ENCODE assay signal across 11 mouse cellular contexts in the genomic region with DNA sequence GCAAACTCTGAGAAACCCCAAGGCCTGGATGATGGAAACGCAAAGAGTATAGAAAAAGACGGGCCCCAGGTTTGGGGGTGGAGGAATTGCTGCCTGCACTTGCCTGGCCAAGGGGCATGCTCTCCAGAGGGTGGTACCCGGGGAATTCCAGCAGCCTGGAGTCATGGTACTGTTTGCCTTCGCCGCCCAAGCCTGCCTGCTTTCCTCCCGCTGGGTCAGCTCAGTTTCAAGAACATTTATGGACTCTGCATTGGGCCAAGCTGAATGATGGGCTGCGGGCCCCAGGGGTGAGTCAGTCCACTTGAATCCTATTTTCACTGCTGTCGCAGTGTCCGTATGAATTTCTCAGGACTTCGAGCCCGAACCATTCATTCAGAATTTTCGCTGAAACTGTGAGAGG. TPM values are rescaled to one million over a fixed set of nuclear protein-coding genes. Genes with fewer than 3 reads are reported as not detected.
DNase-seq lines count a peak whose midpoint lies in the region; ATAC-seq and TF ChIP-seq lines count a peak whose summit lies in the region.
"Had no signal": no experiment of that assay in that cellular context is flagged by ENCODE, and none has a peak within 500 bp of the region (broad histone marks: within the 10 kb centered on the region; RNA-seq: fewer than 3 reads in every experiment).

No protein-coding gene starts in this region.

- H3K27me3 ChIP-seq in heart, embryonic 13.5 days (replicated peaks) = no peaks in the 10 kb centered on the region
- H3K27me3 ChIP-seq in lung, embryonic 15.5 days = peaks cover 4% of the 10 kb centered on the region; the same call in 1 of the 2 replicates
- peaks cover 34% of the 10 kb centered on the region for H3K27me3 ChIP-seq in embryonic facial prominence, embryonic 14.5 days (replicated peaks; ENCODE audit: control insufficient read depth, insufficient read depth, low read length)
- H3K27me3 ChIP-seq in limb, embryonic 13.5 days = peaks cover 58% of the 10 kb centered on the region

- peaks cover 7% of the 10 kb centered on the region; the same call in 1 of the 2 replicates for H3K9me3 ChIP-seq in heart, embryonic 13.5 days
- H3K9me3 ChIP-seq in lung, embryonic 15.5 days = no peaks in the 10 kb centered on the region
- H3K9me3 ChIP-seq in embryonic facial prominence, embryonic 14.5 days (ENCODE audit: control insufficient read depth, low read length) = 0 out of 2 replicates have a peak, but pooled peaks cover 5% of the 10 kb centered on the region
- no peaks in the 10 kb centered on the region for H3K9me3 ChIP-seq in limb, embryonic 13.5 days

- peak overlapping the region; percentile 74 for H3K9ac ChIP-seq in heart, embryonic 13.5 days
- H3K9ac ChIP-seq in lung, embryonic 15.5 days = no peak overlapping the region
- H3K9ac ChIP-seq in embryonic facial prominence, embryonic 14.5 days (ENCODE audit: low read depth, low read length) = 0 out of 2 replicates have a peak overlapping the region, but pooled peaks have one; percentile 59
- no peak overlapping the region for H3K9ac ChIP-seq in limb, embryonic 13.5 days

- peaks cover 70% of the 10 kb centered on the region for H3K4me1 ChIP-seq in heart, embryonic 13.5 days
- peaks cover 28% of the 10 kb centered on the region for H3K4me1 ChIP-seq in lung, embryonic 15.5 days
- peaks cover 12% of the 10 kb centered on the region for H3K4me1 ChIP-seq in lung, adult 2 months (ENCODE audit: control insufficient read depth, insufficient read depth, low read length)
- peaks cover 4% of the 10 kb centered on the region; the same call in 1 of the 2 replicates for H3K4me1 ChIP-seq in embryonic facial prominence, embryonic 14.5 days (ENCODE audit: control insufficient read depth, insufficient read depth, low read length)
- H3K4me1 ChIP-seq in limb, embryonic 13.5 days = peaks cover 17% of the 10 kb centered on the region

- H3K36me3 ChIP-seq in heart, embryonic 13.5 days = peaks cover 23% of the 10 kb centered on the region
- H3K36me3 ChIP-seq in lung, embryonic 15.5 days = no peaks in the 10 kb centered on the region
- no peaks in the 10 kb centered on the region for H3K36me3 ChIP-seq in embryonic facial prominence, embryonic 14.5 days (ENCODE audit: control insufficient read depth, insufficient read depth, low read length)
- no peaks in the 10 kb centered on the region for H3K36me3 ChIP-seq in limb, embryonic 13.5 days

- H3K4me2 ChIP-seq in heart, embryonic 13.5 days = peak overlapping the region; percentile 85
- peak overlapping the region; percentile 97 for H3K4me2 ChIP-seq in lung, embryonic 15.5 days
- H3K4me2 ChIP-seq in embryonic facial prominence, embryonic 14.5 days (ENCODE audit: low read depth, low read length) = no peak overlapping the region
- peak overlapping the region; percentile 99 for H3K4me2 ChIP-seq in limb, embryonic 13.5 days (replicated peaks)

- no peak for TF ChIP-seq POLR2A in lung, adult 2 months (IDR thresholded peaks at IDR 0.05; ENCODE audit: borderline replicate concordance, extremely low read depth, low read depth, low read length)

- peak overlapping the region; percentile 87 for H3K4me3 ChIP-seq in heart, embryonic 13.5 days
- H3K4me3 ChIP-seq in lung, embryonic 15.5 days = no peak overlapping the region; the same call in 1 of the 2 replicates
- H3K4me3 ChIP-seq in lung, adult 2 months (replicated peaks; ENCODE audit: extremely low read depth, low read depth, low read length) = no peak overlapping the region
- H3K4me3 ChIP-seq in embryonic facial prominence, embryonic 14.5 days (ENCODE audit: low read depth, low read length) = no peak overlapping the region
- H3K4me3 ChIP-seq in limb, embryonic 13.5 days = no peak overlapping the region; the same call in 1 of the 2 replicates
- H3K4me3 ChIP-seq: erythroblast, embryonic 14.5 days had no signal

- no peak for DNase-seq in heart, postnatal 4 days
- no peak for DNase-seq in lung, adult 2 months
- DNase-seq in embryonic facial prominence, embryonic 14.5 days (ENCODE audit: low spot score) = no peak
- no peak for DNase-seq in right cerebral cortex, adult 2 months (ENCODE audit: low spot score in 2 of 2)
- DNase-seq in thymus, adult 18-20 months = no peak

- 68% methylated on average over 12 of the region's 12 CpGs for WGBS in heart, embryonic 13.5 days
- WGBS in lung, embryonic 15.5 days = 56% methylated on average over 12 of the region's 12 CpGs
- 73% methylated on average over 12 of the region's 12 CpGs for WGBS in lung, adult 2 months
- 61% methylated on average over 12 of the region's 12 CpGs for WGBS in embryonic facial prominence, embryonic 14.5 days
- WGBS in limb, embryonic 13.5 days = 71% methylated on average over 12 of the region's 12 CpGs

- ATAC-seq in heart, embryonic 13.5 days (ENCODE audit: extremely low read depth, insufficient number of reproducible peaks, low FRiP score, low TSS enrichment) = no peak
- ATAC-seq in lung, embryonic 15.5 days (ENCODE audit: borderline replicate concordance, extremely low read depth, low FRiP score, low TSS enrichment) = no peak
- no peak for ATAC-seq in embryonic facial prominence, embryonic 14.5 days (ENCODE audit: low read depth)
- ATAC-seq in limb, embryonic 13.5 days (ENCODE audit: low FRiP score, low read depth) = no peak

- H3K27ac ChIP-seq in heart, embryonic 13.5 days (replicated peaks) = peak overlapping the region; percentile 84
- no peak overlapping the region for H3K27ac ChIP-seq in lung, embryonic 15.5 days
- no peak overlapping the region for H3K27ac ChIP-seq in embryonic facial prominence, embryonic 14.5 days (replicated peaks; ENCODE audit: low read depth, low read length)
- H3K27ac ChIP-seq in limb, embryonic 13.5 days = no peak overlapping the region
- H3K27ac ChIP-seq: macrophage had no signal

- no peak for TF ChIP-seq CTCF in lung, adult 2 months (IDR thresholded peaks at IDR 0.05; ENCODE audit: insufficient read depth, low read length)

RNA-seq across cellular contexts. Expression of gene Mical2, which starts 0.8 kb away (rescaled TPM):
- 105 and 109 TPM in 2 replicates for polyA plus RNA-seq in heart, embryonic 13.5 days (2015; fragmentation: Nextera tagmentation; extraction: Ambion mirVana)
- 100 to 1,000 TPM; 281 to 298 TPM for total RNA-seq in heart, postnatal 4 days (2021)
- polyA plus RNA-seq in lung, embryonic 15.5 days (2015; fragmentation: Nextera tagmentation; extraction: Ambion mirVana) = 20.7 and 22.8 TPM in 2 replicates
- polyA plus RNA-seq in lung, adult 2 months (2012; rRNA removed) = 49.0 and 58.2 TPM in 2 replicates
- 11.0 and 11.5 TPM in 2 replicates for polyA plus RNA-seq in embryonic facial prominence, embryonic 14.5 days (2014; fragmentation: Nextera tagmentation; extraction: Ambion mirVana)
- 2.1 and 2.3 TPM in 2 replicates for polyA plus RNA-seq in limb, embryonic 13.5 days (2015; fragmentation: Nextera tagmentation; extraction: Ambion mirVana)
- total RNA-seq: CH12.LX had no signal
- polyA plus RNA-seq: erythroblast, embryonic 14.5 days had no signal

Comparison
In these comparisons a context has a peak if more than half of its experiments do, and no peak if none do; other contexts are left out.
1. H3K9ac ChIP-seq: peak in heart, embryonic 13.5 days (single experiment) and embryonic facial prominence, embryonic 14.5 days (single experiment); none in lung, embryonic 15.5 days (single experiment) and limb, embryonic 13.5 days (single experiment).